In the genomic region with DNA sequence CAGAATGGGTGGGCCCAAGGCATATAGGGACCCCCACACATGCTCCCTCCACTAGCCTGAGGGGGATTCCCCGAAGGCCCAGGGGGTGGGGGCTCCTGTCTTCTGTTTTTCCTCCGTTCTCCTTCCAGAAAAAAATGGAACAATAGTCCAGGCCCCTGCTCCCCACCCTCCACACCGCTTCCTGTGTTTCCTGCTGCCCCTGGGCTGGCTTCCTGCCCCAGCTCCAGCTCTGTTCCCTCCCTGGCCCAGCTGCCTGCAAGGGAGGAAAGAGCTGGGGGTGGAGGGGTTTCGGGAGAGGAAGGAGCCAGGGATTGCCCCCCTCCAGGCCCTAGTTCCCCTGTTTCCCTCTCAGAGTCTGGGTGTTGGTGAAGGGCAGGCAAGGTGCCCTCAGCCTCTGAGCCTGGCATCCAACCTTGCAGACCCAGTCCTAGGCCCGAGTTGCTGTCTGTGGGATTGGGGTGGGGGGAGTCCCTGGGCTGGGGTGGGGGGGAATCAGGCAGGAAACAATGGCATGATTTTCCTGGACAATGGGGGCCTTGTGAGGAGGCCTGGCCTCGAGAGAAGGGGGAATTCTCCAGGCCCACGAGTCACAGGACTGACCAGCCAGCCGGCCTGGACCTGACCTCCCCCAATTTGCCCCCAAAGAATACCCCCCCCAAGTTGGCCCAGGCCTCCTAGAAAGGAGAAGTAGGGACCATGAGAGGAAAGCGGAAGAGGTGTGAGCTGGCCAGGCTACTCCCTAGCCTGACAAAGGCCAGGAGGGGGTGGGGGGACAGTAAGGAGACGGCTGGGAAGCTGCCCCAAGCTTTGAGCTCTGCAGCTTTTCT, we compare ENCODE assay signal across 8 mouse cellular contexts. TPM values are rescaled to one million over a fixed set of nuclear protein-coding genes. Genes with fewer than 3 reads are reported as not detected.
DNase-seq lines count a peak whose midpoint lies in the region; ATAC-seq lines count a peak whose summit lies in the region.

No protein-coding gene starts in this region.

- WGBS in intestine, embryonic 16.5 days = 65% methylated on average over 10 of the region's 10 CpGs
- 45% methylated on average over 10 of the region's 10 CpGs for WGBS in liver, embryonic 16.5 days (ENCODE audit: insufficient replicate concordance)
- 66% methylated on average over 10 of the region's 10 CpGs for WGBS in neural tube, embryonic 15.5 days

- H3K4me3 ChIP-seq in intestine, embryonic 16.5 days (ENCODE audit: low read length) = peak overlapping the region; percentile 77
- H3K4me3 ChIP-seq in liver, embryonic 16.5 days (ENCODE audit: low read depth, low read length) = peak overlapping the region; percentile 95
- H3K4me3 ChIP-seq in neural tube, embryonic 15.5 days (replicated peaks) = peak overlapping the region; percentile 86; the same call in 1 of the 2 replicates

- peak overlapping the region; percentile 76 for H3K27ac ChIP-seq in intestine, embryonic 16.5 days (ENCODE audit: low read length)
- peak overlapping the region; percentile 76 for H3K27ac ChIP-seq in liver, embryonic 16.5 days (ENCODE audit: low read length)
- peak overlapping the region; percentile 48 for H3K27ac ChIP-seq in neural tube, embryonic 15.5 days (replicated peaks)

- peak; percentile 50 for DNase-seq in gastrocnemius, postnatal 10 days
- no peak for DNase-seq in gastrocnemius, postnatal 4 days (ENCODE audit: low spot score in 2 of 2)
- no peak for DNase-seq in urinary bladder, adult 18-20 months (ENCODE audit: low spot score in 2 of 2)
- DNase-seq in urinary bladder, postnatal 14 days (ENCODE audit: low spot score) = no peak

- H3K36me3 ChIP-seq in intestine, embryonic 16.5 days (ENCODE audit: control insufficient read depth, insufficient read depth, low read length) = peaks cover 29% of the 10 kb centered on the region
- H3K36me3 ChIP-seq in liver, embryonic 16.5 days (ENCODE audit: control insufficient read depth, insufficient read depth) = peaks cover 23% of the 10 kb centered on the region
- H3K36me3 ChIP-seq in neural tube, embryonic 15.5 days = peaks cover 29% of the 10 kb centered on the region

- peaks cover 45% of the 10 kb centered on the region for H3K4me1 ChIP-seq in intestine, embryonic 16.5 days (ENCODE audit: control insufficient read depth, insufficient read depth, low read length)
- H3K4me1 ChIP-seq in liver, embryonic 16.5 days (ENCODE audit: control insufficient read depth, low read depth, low read length) = peaks cover 48% of the 10 kb centered on the region
- peaks cover 71% of the 10 kb centered on the region for H3K4me1 ChIP-seq in neural tube, embryonic 15.5 days

- no peaks in the 10 kb centered on the region for H3K9me3 ChIP-seq in intestine, embryonic 16.5 days (ENCODE audit: control insufficient read depth, low read length)
- H3K9me3 ChIP-seq in liver, embryonic 16.5 days (replicated peaks; ENCODE audit: control insufficient read depth, low read length) = no peaks in the 10 kb centered on the region
- no peaks in the 10 kb centered on the region for H3K9me3 ChIP-seq in neural tube, embryonic 15.5 days (replicated peaks)

- peak overlapping the region; percentile 86 for H3K4me2 ChIP-seq in intestine, embryonic 16.5 days (ENCODE audit: low read depth, low read length)
- H3K4me2 ChIP-seq in liver, embryonic 16.5 days (ENCODE audit: low read depth, low read length) = peak overlapping the region; percentile 100
- peak overlapping the region; percentile 95 for H3K4me2 ChIP-seq in neural tube, embryonic 15.5 days

- no peaks in the 10 kb centered on the region for H3K27me3 ChIP-seq in intestine, embryonic 16.5 days (replicated peaks; ENCODE audit: control insufficient read depth, insufficient read depth, low read length)
- H3K27me3 ChIP-seq in liver, embryonic 16.5 days (ENCODE audit: control insufficient read depth, insufficient read depth, low read depth, low read length) = no peaks in the 10 kb centered on the region
- H3K27me3 ChIP-seq in neural tube, embryonic 15.5 days (replicated peaks) = no peaks in the 10 kb centered on the region

- peak overlapping the region; percentile 96 for H3K9ac ChIP-seq in intestine, embryonic 16.5 days (ENCODE audit: low read depth, low read length)
- peak overlapping the region; percentile 99 for H3K9ac ChIP-seq in liver, embryonic 16.5 days (ENCODE audit: low read depth, low read length)
- peak overlapping the region; percentile 77; the same call in 1 of the 2 replicates for H3K9ac ChIP-seq in neural tube, embryonic 15.5 days (replicated peaks)

- ATAC-seq in granulocyte monocyte progenitor cell, adult 5-6 weeks (replicated peaks; ENCODE audit: poor library complexity, severe bottlenecking) = peak; percentile 13; the same call in 1 of the 2 replicates
- ATAC-seq in intestine, embryonic 16.5 days = no peak
- no peak for ATAC-seq in liver, embryonic 16.5 days (ENCODE audit: low read depth)
- no peak for ATAC-seq in neural tube, embryonic 15.5 days (ENCODE audit: low FRiP score)

RNA-seq across cellular contexts. Expression of a gene that starts 3.6 kb away (rescaled TPM):
- 10 to 100 TPM; 19.5 to 32.5 TPM for total RNA-seq in gastrocnemius, postnatal 10 days (2021)
- 10 to 100 TPM; 37.1 to 40.5 TPM for total RNA-seq in gastrocnemius, postnatal 4 days (2021)
- total RNA-seq in granulocyte monocyte progenitor cell, adult 5-6 weeks (2014; fragmentation: Nextera tagmentation) = 35.2 and 46.8 TPM in 2 replicates
- total RNA-seq in granulocyte monocyte progenitor cell, adult 5-6 weeks (2017) = 12.6 and 22.7 TPM in 2 replicates
- polyA plus RNA-seq in intestine, embryonic 16.5 days (2015; fragmentation: Nextera tagmentation; extraction: Ambion mirVana) = 15.1 and 16.8 TPM in 2 replicates
- 8.2 and 9.7 TPM in 2 replicates for polyA plus RNA-seq in liver, embryonic 16.5 days (2015; fragmentation: Nextera tagmentation; extraction: Ambion mirVana)
- 21.0 and 23.4 TPM in 2 replicates for polyA plus RNA-seq in neural tube, embryonic 15.5 days (2015; fragmentation: Nextera tagmentation; extraction: Ambion mirVana)

RNA-seq across cellular contexts. Expression of a gene that starts 3.8 kb away (rescaled TPM):
- 10 to 100 TPM; 19.3 to 25.0 TPM for total RNA-seq in gastrocnemius, postnatal 10 days (2021)
- total RNA-seq in gastrocnemius, postnatal 4 days (2021) = 10 to 100 TPM; 29.7 to 30.2 TPM
- 23.0 and 30.4 TPM in 2 replicates for total RNA-seq in granulocyte monocyte progenitor cell, adult 5-6 weeks (2014; fragmentation: Nextera tagmentation)
- 21.9 and 22.2 TPM in 2 replicates for total RNA-seq in granulocyte monocyte progenitor cell, adult 5-6 weeks (2017)
- 28.7 and 33.7 TPM in 2 replicates for polyA plus RNA-seq in intestine, embryonic 16.5 days (2015; fragmentation: Nextera tagmentation; extraction: Ambion mirVana)
- polyA plus RNA-seq in liver, embryonic 16.5 days (2015; fragmentation: Nextera tagmentation; extraction: Ambion mirVana) = 12.9 and 15.2 TPM in 2 replicates
- 12.7 and 18.3 TPM in 2 replicates for polyA plus RNA-seq in neural tube, embryonic 15.5 days (2015; fragmentation: Nextera tagmentation; extraction: Ambion mirVana)

RNA-seq across cellular contexts. Expression of a gene that starts 11.9 kb away (rescaled TPM):
- not detected for total RNA-seq in gastrocnemius, postnatal 10 days (2021)
- total RNA-seq in gastrocnemius, postnatal 4 days (2021) = not detected
- total RNA-seq in granulocyte monocyte progenitor cell, adult 5-6 weeks (2014; fragmentation: Nextera tagmentation) = not detected in 2 replicates
- not detected in 2 replicates for total RNA-seq in granulocyte monocyte progenitor cell, adult 5-6 weeks (2017)
- polyA plus RNA-seq in intestine, embryonic 16.5 days (2015; fragmentation: Nextera tagmentation; extraction: Ambion mirVana) = 0.13 and 0.34 TPM in 2 replicates
- polyA plus RNA-seq in liver, embryonic 16.5 days (2015; fragmentation: Nextera tagmentation; extraction: Ambion mirVana) = 0.14 TPM in 2 replicates
- polyA plus RNA-seq in neural tube, embryonic 15.5 days (2015; fragmentation: Nextera tagmentation; extraction: Ambion mirVana) = 0.35 and 0.45 TPM in 2 replicates

RNA-seq across cellular contexts. Expression of a gene that starts 28.8 kb away (rescaled TPM):
- total RNA-seq in gastrocnemius, postnatal 10 days (2021) = 10 to 100 TPM; 25.5 to 36.6 TPM
- 10 to 100 TPM; 47.7 to 52.2 TPM for total RNA-seq in gastrocnemius, postnatal 4 days (2021)
- total RNA-seq in granulocyte monocyte progenitor cell, adult 5-6 weeks (2014; fragmentation: Nextera tagmentation) = 56.8 and 65.9 TPM in 2 replicates
- total RNA-seq in granulocyte monocyte progenitor cell, adult 5-6 weeks (2017) = 17.3 and 20.8 TPM in 2 replicates
- 15.8 and 20.8 TPM in 2 replicates for polyA plus RNA-seq in intestine, embryonic 16.5 days (2015; fragmentation: Nextera tagmentation; extraction: Ambion mirVana)
- 19.7 and 22.3 TPM in 2 replicates for polyA plus RNA-seq in liver, embryonic 16.5 days (2015; fragmentation: Nextera tagmentation; extraction: Ambion mirVana)
- 19.1 and 21.7 TPM in 2 replicates for polyA plus RNA-seq in neural tube, embryonic 15.5 days (2015; fragmentation: Nextera tagmentation; extraction: Ambion mirVana)

RNA-seq across cellular contexts. Expression of a gene that starts 33.8 kb away (rescaled TPM):
- 100 to 1,000 TPM; 280 to 285 TPM for total RNA-seq in gastrocnemius, postnatal 10 days (2021)
- total RNA-seq in gastrocnemius, postnatal 4 days (2021) = 100 to 1,000 TPM; 250 to 260 TPM
- total RNA-seq in granulocyte monocyte progenitor cell, adult 5-6 weeks (2014; fragmentation: Nextera tagmentation) = 23.2 and 29.5 TPM in 2 replicates
- 30.6 and 41.6 TPM in 2 replicates for total RNA-seq in granulocyte monocyte progenitor cell, adult 5-6 weeks (2017)
- 48.6 and 49.7 TPM in 2 replicates for polyA plus RNA-seq in intestine, embryonic 16.5 days (2015; fragmentation: Nextera tagmentation; extraction: Ambion mirVana)
- 104 and 105 TPM in 2 replicates for polyA plus RNA-seq in liver, embryonic 16.5 days (2015; fragmentation: Nextera tagmentation; extraction: Ambion mirVana)
- 15.9 and 18.6 TPM in 2 replicates for polyA plus RNA-seq in neural tube, embryonic 15.5 days (2015; fragmentation: Nextera tagmentation; extraction: Ambion mirVana)
